Mouse (Mus musculus) adrenal gland, postnatal 36 days (tissue): Measurements from ENCODE around the gene Crb2. TPM values are rescaled to one million over a fixed set of nuclear protein-coding genes. Genes with fewer than 3 reads are reported as not detected.

ENCODE experiments used
- DNase-seq, 2 experiments: peaks; one replicate each; pipeline ENCODE4 v3.0.0; 2021; ENCODE audit warnings: mixed read lengths in 1 of 2
- long read RNA-seq, 2 experiments: library from polyadenylated mRNA; stranded (forward); transcript quantifications; one replicate each; pipeline ENCODE4 v2.0.0; 2021; ENCODE audit warnings: borderline sequencing depth in 2 of 2
- total RNA-seq, 2 experiments: library from RNA; stranded (reverse); gene quantifications; 2 replicates each; pipeline ENCODE4 v1.2.3; 2021

Gene Crb2
- total RNA-seq: under 1 TPM; 0.33 to 0.53 TPM
- long read RNA-seq, experiment 1: 0 reads
- long read RNA-seq, experiment 2: 0 reads

GRCm38 (mm10) chr2:37776016-37776415 is at the start of gene Crb2:
Gene Crb2 (plus strand): TSS chr2:37776249.
- peak in 1 of 2 experiments; percentile 13 for DNase-seq

- peak; percentile 65 to 77 for DNase-seq
Observed at GRCm38 (mm10) chr2:37731241-37731801, 44.7 kb upstream of the Crb2 start.

GRCm38 (mm10) chr2:37734979-37735806 is 40.9 kb upstream of the Crb2 start:
- DNase-seq: peak; percentile 55 to 61

GRCm38 (mm10) chr2:37735807-37736188 is 40.3 kb upstream of the Crb2 start:
- no peak for DNase-seq

DNA sequence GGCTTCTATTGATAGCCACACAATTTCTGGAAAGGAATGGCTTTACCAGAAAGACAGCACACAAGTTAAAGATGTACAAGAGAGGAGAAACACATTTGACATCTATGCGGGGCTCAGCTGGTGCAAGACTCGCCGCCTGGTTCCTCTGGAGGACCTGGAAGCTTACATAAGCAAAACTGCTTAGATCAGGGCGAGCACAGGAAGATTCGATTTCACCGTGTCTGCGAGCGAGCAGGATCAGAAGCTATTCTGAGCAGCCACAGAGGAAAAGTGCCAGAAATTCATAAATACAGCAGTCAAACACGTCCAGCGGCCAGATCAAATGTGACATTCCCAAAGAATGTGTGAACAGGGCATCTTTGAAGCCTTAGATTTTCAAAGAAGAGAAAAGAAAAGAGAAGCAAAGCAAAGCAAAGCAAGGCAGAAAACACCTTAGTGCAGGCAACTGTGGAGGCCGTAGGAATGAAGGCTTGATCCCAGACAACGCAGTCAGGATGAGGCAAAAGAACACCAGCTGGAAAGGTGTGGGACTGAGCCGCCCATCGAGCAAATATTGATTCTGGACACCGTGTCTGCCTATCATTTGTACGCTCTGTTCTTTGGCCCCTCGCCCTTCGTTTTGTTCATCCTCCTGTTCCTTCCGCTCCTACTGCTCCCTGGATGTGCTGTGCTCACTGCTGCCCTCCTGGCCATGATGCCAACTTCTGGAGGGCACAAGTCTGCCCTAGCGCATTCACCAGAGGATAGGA is 34.1 kb upstream of the Crb2 start:
- DNase-seq: no peak

DNA sequence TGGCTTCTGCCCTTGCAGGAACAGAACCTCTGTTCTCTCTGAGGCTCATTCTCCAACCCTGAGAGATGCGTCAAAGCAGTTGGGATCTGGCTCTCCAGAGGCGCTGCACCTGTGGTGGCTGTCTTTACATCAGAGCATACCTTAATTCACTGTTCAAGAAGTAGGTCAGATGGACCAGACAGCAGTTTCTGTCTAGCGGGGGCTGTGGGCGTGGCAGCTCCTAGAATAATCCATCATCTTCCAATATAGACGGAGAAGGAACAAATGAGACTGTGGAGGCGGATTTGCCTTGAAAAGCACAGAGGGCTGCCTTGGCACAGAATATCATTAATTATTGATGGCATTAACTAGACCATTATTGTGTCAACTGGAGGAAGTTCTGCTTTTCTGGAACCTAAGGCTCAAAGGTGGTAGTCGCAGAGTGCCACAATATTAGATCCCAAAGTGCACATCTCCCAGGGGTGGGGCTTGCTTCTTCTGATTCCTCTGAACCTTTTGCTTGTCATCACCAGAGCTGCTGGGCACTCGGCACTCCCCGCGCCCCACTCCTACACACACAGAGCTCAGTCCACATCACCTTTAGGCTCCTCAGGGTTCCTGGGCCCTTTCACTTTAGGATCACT is 31.2 kb upstream of the Crb2 start:
- DNase-seq: no peak

GRCm38 (mm10) chr2:37746293-37747049 is 29.6 kb upstream of the Crb2 start:
- peak in 1 of 2 experiments; percentile 37 for DNase-seq

- no peak for DNase-seq
Observed at GRCm38 (mm10) chr2:37747909-37748308, 28.1 kb upstream of the Crb2 start.

- peak; percentile 32 to 44 for DNase-seq
Observed at GRCm38 (mm10) chr2:37748442-37749066, 27.5 kb upstream of the Crb2 start.

DNA sequence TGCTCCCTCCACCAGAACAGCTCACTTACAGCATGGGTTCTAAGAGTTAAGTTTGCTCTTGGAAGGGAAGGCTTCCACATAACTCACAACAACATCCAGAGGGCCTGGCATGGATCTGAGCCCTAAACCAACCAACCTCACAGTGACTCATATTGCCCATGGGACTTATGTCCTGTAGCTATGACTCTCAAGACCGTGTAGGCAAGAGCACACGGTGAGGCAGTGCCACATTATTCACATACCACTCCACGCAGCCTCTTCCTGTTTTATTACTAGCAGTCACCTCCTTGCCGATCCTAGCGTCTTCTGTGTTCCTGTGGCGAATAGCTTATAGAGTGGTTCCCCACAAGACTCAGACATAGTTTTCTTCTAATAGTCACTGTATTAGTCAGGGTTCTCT is 26.7 kb upstream of the Crb2 start:
- no peak for DNase-seq

- DNase-seq: no peak
Observed at GRCm38 (mm10) chr2:37751114-37751513, 24.9 kb upstream of the Crb2 start.

- no peak for DNase-seq
Observed at GRCm38 (mm10) chr2:37756220-37756930, 19.7 kb upstream of the Crb2 start.

GRCm38 (mm10) chr2:37757016-37757415 is 19.0 kb upstream of the Crb2 start:
- DNase-seq: no peak

- no peak for DNase-seq
Observed at GRCm38 (mm10) chr2:37757784-37758183, 18.3 kb upstream of the Crb2 start.

DNA sequence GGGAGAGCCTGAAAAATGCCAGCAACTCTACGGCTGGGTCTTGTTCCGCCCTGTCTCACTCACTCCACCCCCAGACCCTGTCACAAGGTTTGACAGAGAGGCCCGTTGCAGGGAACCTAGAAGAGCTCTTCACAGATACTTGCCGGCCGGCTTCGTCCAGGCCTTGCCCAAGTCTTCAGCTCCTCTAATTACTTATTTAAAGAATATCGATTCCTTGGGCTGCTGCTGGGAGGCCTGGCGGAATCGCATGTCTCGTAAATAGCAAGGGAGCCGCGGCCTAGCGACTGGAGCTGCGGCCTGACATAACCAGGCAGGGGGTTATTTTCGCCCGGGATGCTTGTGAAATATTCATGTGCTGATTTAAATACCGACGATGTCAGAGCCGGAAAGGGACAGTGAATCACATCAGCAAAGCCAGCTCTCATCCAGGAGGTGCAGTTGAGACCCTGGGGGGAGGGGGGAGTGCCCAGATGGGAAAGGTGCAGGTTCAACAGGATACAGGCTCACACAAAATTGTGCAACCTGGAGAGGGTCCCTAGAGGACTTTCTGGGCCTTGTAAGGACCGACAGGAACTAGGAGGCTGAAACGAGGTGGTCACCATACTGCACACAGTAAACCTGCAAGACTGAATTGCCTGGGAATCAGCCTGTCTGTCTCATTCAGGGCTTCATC is 17.6 kb upstream of the Crb2 start:
- no peak for DNase-seq

DNA sequence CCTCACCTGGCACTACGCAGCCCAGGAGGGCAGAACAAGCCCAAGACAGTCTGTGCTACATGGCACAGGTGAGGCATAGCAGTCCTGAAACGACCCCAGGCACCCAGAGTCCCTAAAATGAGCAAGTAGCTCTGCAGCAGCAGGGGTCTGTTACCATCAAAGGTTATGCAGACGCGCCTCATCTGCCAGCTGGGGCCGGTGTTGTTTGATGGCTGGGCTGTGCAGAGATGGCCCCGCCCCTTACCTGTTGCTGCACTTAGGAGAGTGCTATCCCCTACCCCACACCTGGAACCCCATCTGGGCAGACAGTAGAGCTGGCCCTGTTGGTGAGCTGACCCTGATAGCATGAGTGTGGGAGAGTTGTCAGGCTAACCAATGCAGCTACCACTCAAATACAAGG is 15.4 kb upstream of the Crb2 start:
- DNase-seq: no peak

GRCm38 (mm10) chr2:37763638-37764037 is 12.4 kb upstream of the Crb2 start:
- DNase-seq: no peak

DNA sequence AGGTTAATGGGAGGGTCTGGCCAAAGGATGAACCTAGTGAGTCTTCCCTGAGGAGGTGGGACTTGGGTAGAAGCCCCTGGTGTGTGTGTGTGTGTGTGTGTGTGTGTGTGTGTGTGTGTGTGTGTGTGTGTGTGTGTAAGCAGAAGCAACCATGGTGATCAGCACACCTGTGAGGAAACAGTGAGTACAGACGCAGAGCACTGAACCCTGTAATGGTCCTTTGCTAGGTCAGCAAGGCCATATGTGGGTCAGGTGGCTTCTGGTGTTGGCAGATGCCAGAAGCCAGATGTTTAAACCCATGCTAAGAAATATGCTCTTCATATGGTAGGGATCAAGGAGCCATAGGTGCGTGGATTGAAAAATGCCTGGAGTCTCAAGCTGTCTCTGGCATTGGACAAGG is 11.5 kb upstream of the Crb2 start:
- no peak for DNase-seq

GRCm38 (mm10) chr2:37765082-37765483 is 11.0 kb upstream of the Crb2 start:
- no peak for DNase-seq
